Mouse (Mus musculus): ENCODE results near the gene Mlxipl. TPM values are rescaled to one million over a fixed set of nuclear protein-coding genes. Genes with fewer than 3 reads are reported as not detected.

Gene Mlxipl
- polyA plus RNA-seq, 1 experiment from 2014 or later = 1.0 TPM

DNA sequence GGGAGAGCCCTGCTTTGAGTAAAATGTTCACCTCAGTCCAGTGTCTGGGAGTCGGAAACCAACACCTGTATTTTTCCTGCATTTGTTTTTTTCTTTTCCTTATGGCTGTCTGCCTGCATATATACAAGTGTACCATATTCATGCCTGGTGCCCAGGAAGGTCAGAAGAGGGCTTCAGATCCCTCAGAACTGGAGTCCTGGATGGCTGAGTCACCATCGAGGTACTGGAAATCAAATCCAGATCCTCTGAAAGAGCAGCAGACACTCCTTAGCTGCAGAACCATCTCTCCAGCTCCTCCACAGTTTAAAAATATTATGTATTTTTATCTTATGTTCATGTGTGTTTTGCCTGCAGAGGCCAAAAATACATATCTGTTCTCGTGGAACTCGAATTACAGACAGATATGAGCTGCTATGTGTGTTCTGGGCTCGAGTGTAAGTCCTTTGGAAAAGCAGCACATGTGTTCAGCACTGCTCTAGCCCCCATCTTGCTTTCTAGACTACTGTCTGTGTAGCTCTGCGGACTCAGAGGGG lies 82.1 kb downstream of the Mlxipl start:
- 0 out of 2 replicates have a peak overlapping the region, but pooled peaks have one; percentile 31 for H3K9ac ChIP-seq
- no peak overlapping the region for H3K27ac ChIP-seq (ENCODE audit: poor library complexity, severe bottlenecking)
- H3K4me2 ChIP-seq = no peak overlapping the region
- 92% methylated on average over 6 of the region's 6 CpGs for WGBS
- ATAC-seq (ENCODE audit: insufficient number of reproducible peaks, low FRiP score) = no peak
- no peak overlapping the region for H3K4me3 ChIP-seq
- H3K4me1 ChIP-seq (replicated peaks) = peaks cover 14% of the 10 kb centered on the region
- peaks cover 47% of the 10 kb centered on the region for H3K36me3 ChIP-seq
- H3K9me3 ChIP-seq (replicated peaks) = no peaks in the 10 kb centered on the region
- no peaks in the 10 kb centered on the region for H3K27me3 ChIP-seq (replicated peaks)

DNA sequence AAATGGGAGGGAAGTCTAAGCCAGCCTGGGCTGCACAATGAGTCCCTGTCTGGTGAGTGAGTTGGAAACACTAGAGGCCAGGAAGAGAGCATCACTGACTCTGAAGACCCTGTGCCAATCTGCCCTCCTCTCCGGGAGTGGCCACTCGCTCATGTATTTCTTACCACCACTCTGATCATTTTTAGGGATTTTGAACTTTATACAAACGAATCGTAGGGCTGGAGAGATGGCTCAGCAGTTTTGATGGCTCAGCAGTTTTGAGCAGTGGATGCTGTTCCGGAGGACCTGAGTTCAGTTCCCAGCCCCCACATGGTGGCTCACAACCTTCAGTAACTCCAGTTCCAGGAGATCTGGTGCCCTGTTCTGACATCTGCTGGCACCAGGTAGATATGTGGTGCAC lies 83.3 kb downstream of the Mlxipl start:
- ATAC-seq (ENCODE audit: insufficient number of reproducible peaks, low FRiP score) = no peak
- H3K4me3 ChIP-seq = no peak overlapping the region
- no peak overlapping the region for H3K9ac ChIP-seq
- H3K27ac ChIP-seq (ENCODE audit: poor library complexity, severe bottlenecking) = no peak overlapping the region
- no peaks in the 10 kb centered on the region for H3K9me3 ChIP-seq (replicated peaks)
- H3K4me1 ChIP-seq (replicated peaks) = peaks cover 22% of the 10 kb centered on the region
- H3K36me3 ChIP-seq = peaks cover 60% of the 10 kb centered on the region
- WGBS = 89% methylated on average over 5 of the region's 5 CpGs
- no peaks in the 10 kb centered on the region for H3K27me3 ChIP-seq (replicated peaks)
- H3K4me2 ChIP-seq = no peak overlapping the region

DNA sequence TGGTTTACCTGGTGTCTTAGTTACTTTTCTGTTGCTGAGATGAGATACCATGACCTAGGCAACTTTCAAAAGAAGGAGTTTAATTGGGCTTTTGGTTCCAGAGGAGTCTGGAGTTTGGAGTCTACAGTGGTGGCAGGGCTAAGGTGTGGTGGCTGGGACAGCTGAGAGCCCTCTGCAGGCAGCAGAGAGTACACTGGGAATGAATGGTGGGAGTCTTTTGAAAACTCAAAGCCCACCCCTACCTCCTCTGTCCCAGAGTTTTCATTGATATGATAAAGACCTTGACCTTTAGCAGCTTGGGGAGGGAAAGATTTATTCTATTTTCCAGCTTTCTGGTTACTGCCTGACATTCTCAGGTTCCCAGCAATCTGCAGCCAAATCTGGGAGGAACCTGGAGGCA lies 85.4 kb downstream of the Mlxipl start:
- H3K9ac ChIP-seq = no peak overlapping the region
- H3K4me1 ChIP-seq (replicated peaks) = peaks cover 11% of the 10 kb centered on the region
- H3K27ac ChIP-seq (ENCODE audit: poor library complexity, severe bottlenecking) = no peak overlapping the region
- H3K4me3 ChIP-seq = no peak overlapping the region
- no peaks in the 10 kb centered on the region for H3K27me3 ChIP-seq (replicated peaks)
- ATAC-seq (ENCODE audit: insufficient number of reproducible peaks, low FRiP score) = no peak
- peaks cover 79% of the 10 kb centered on the region for H3K36me3 ChIP-seq
- no peak overlapping the region for H3K4me2 ChIP-seq
- no peaks in the 10 kb centered on the region for H3K9me3 ChIP-seq (replicated peaks)

- Histone ChIP-seq H3K9ac (no peak overlapping the region), H3K4me3 (no peak overlapping the region), H3K27me3 (replicated peaks) (no peaks in the 10 kb centered on the region), H3K36me3 (peaks cover 81% of the 10 kb centered on the region), H3K27ac (ENCODE audit: poor library complexity, severe bottlenecking) (peak overlapping the region; percentile 42), H3K9me3 (replicated peaks) (no peaks in the 10 kb centered on the region), H3K4me1 (replicated peaks) (peaks cover 11% of the 10 kb centered on the region), H3K4me2 (no peak overlapping the region)
- WGBS = 71% methylated on average over 3 of the region's 3 CpGs
- ATAC-seq (ENCODE audit: insufficient number of reproducible peaks, low FRiP score) = no peak
These were observed 88.8 kb downstream of the Mlxipl start for GRCm38 (mm10) chr5:135178523-135178922.

- Histone ChIP-seq H3K9me3 (replicated peaks) (no peaks in the 10 kb centered on the region), H3K27me3 (replicated peaks) (no peaks in the 10 kb centered on the region), H3K36me3 (peaks cover 77% of the 10 kb centered on the region), H3K9ac (no peak overlapping the region), H3K4me3 (no peak overlapping the region), H3K4me2 (no peak overlapping the region), H3K27ac (ENCODE audit: poor library complexity, severe bottlenecking) (no peak overlapping the region), H3K4me1 (replicated peaks) (peaks cover 12% of the 10 kb centered on the region)
- no peak for ATAC-seq (ENCODE audit: insufficient number of reproducible peaks, low FRiP score)
- 88% methylated on average over 4 of the region's 4 CpGs for WGBS
These were observed 89.3 kb downstream of the Mlxipl start for GRCm38 (mm10) chr5:135178996-135179395.

DNA sequence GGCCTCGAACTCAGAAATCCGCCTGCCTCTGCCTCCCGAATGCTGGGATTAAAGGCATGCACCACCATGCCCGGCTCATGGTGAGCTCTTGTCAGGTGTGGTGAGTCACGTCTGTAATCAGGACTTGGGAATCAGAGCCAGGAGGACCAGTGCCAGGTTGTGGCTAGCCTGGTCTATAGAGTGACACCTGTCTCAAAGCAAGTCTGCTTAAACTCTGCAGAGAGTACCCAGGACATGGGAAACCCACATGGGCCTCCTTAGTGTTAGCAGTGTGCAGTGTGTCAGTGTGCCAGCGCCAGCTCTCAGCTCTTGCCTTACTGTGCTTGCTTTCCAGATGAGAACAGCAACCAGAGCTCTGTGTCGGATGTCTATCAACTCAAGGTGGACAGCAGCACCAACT lies 89.9 kb downstream of the Mlxipl start:
- no peak overlapping the region for H3K27ac ChIP-seq (ENCODE audit: poor library complexity, severe bottlenecking)
- peaks cover 72% of the 10 kb centered on the region for H3K36me3 ChIP-seq
- no peaks in the 10 kb centered on the region for H3K9me3 ChIP-seq (replicated peaks)
- no peak overlapping the region for H3K9ac ChIP-seq
- WGBS = 85% methylated on average over 7 of the region's 7 CpGs
- no peak overlapping the region for H3K4me2 ChIP-seq
- ATAC-seq (ENCODE audit: insufficient number of reproducible peaks, low FRiP score) = no peak
- no peak overlapping the region for H3K4me3 ChIP-seq
- H3K27me3 ChIP-seq (replicated peaks) = no peaks in the 10 kb centered on the region
- peaks cover 12% of the 10 kb centered on the region for H3K4me1 ChIP-seq (replicated peaks)

- Histone ChIP-seq H3K27ac (ENCODE audit: poor library complexity, severe bottlenecking) (no peak overlapping the region), H3K4me1 (replicated peaks) (peaks cover 12% of the 10 kb centered on the region), H3K4me2 (no peak overlapping the region), H3K9ac (no peak overlapping the region), H3K9me3 (replicated peaks) (no peaks in the 10 kb centered on the region), H3K27me3 (replicated peaks) (no peaks in the 10 kb centered on the region), H3K4me3 (no peak overlapping the region), H3K36me3 (peaks cover 67% of the 10 kb centered on the region)
- ATAC-seq (ENCODE audit: insufficient number of reproducible peaks, low FRiP score) = no peak
- WGBS = 94% methylated on average over 14 of the region's 14 CpGs
These were observed 91.1 kb downstream of the Mlxipl start for GRCm38 (mm10) chr5:135180796-135181195.

DNA sequence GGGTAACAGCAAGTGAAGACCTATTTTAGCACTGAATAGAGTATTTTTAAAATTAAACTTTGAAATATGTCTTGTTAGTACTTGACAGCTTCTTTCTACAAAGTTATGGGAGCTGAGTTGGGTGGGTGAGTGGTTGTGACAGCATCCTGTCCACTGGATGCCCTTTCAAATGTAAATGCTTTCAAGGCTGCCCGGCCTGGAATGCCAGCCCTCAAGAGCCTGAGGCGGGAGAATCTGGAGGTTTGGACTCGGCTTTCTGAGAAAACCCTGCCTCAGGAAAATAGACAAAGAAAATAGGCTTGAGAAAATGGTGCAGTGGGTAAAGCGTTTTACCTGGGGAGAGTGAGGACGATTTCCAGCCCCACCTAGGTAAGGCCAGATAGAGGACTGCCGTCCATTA lies 92.1 kb downstream of the Mlxipl start:
- H3K27ac ChIP-seq (ENCODE audit: poor library complexity, severe bottlenecking) = no peak overlapping the region

GRCm38 (mm10) chr5:135183131-135183861 lies 93.6 kb downstream of the Mlxipl start:
- no peaks in the 10 kb centered on the region for H3K27me3 ChIP-seq (replicated peaks)
- no peak overlapping the region for H3K4me3 ChIP-seq
- ATAC-seq (ENCODE audit: insufficient number of reproducible peaks, low FRiP score) = no peak
- no peak overlapping the region for H3K4me2 ChIP-seq
- H3K36me3 ChIP-seq = peaks cover 47% of the 10 kb centered on the region
- peaks cover 4% of the 10 kb centered on the region; the same call in 1 of the 2 replicates for H3K4me1 ChIP-seq (replicated peaks)
- H3K9ac ChIP-seq = no peak overlapping the region
- peak overlapping the region; percentile 31; the same call in 1 of the 2 replicates for H3K27ac ChIP-seq (ENCODE audit: poor library complexity, severe bottlenecking)
- 55% methylated on average over 8 of the region's 8 CpGs for WGBS
- no peaks in the 10 kb centered on the region for H3K9me3 ChIP-seq (replicated peaks)

More for the DNA sequence above, 92.1 kb downstream of the Mlxipl start:
- Histone ChIP-seq H3K4me2 (no peak overlapping the region), H3K4me1 (replicated peaks) (peaks cover 12% of the 10 kb centered on the region), H3K9me3 (replicated peaks) (no peaks in the 10 kb centered on the region), H3K9ac (no peak overlapping the region), H3K4me3 (no peak overlapping the region), H3K27me3 (replicated peaks) (no peaks in the 10 kb centered on the region), H3K36me3 (peaks cover 62% of the 10 kb centered on the region)
- 82% methylated on average over 6 of the region's 6 CpGs for WGBS
- no peak for ATAC-seq (ENCODE audit: insufficient number of reproducible peaks, low FRiP score)

DNA sequence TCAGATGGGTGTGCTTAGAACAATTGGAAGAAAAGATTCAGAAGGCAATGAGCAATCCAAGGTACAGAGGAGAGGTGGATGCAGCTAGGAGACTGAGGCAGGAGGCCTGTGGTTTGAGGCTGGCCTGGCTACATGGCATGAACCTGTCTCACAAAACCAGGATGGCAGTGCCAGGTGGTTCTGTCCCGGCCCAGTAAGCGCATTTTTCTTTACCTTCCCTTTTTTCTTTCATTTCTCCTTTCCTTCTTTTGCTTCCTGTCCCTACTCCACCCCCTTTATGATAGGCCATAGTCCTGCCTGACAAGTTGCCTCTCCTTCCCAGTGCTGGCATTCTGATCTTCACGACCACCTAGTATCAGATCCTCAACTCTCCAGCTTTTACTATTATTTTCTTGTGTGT lies 95.3 kb downstream of the Mlxipl start:
- Histone ChIP-seq H3K27me3 (replicated peaks) (no peaks in the 10 kb centered on the region), H3K9ac (no peak overlapping the region), H3K4me1 (replicated peaks) (peaks cover 19% of the 10 kb centered on the region), H3K4me2 (no peak overlapping the region), H3K36me3 (peaks cover 37% of the 10 kb centered on the region), H3K4me3 (no peak overlapping the region), H3K27ac (ENCODE audit: poor library complexity, severe bottlenecking) (no peak overlapping the region), H3K9me3 (replicated peaks) (no peaks in the 10 kb centered on the region)
- no peak for ATAC-seq (ENCODE audit: insufficient number of reproducible peaks, low FRiP score)
- WGBS = 100% methylated on average over 3 of the region's 3 CpGs

DNA sequence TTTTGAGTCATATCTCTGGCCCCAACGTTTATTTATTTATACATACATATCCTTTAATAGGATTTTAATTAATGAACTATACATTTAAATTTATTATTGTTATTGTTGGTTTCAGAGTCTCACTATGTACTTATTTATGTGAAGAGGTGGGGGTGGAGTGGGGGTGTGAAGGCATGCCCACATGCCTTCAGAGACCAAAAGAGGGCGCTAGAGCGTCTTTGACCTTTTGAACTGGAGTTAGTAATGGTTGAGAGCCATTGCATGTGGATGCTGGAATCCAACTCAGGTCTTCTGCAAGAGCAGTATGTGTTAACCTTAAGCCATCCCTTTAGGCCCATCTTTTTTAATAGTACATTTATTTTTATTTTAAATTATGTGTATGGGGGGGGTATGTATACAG lies 95.9 kb downstream of the Mlxipl start:
- no peak for ATAC-seq (ENCODE audit: insufficient number of reproducible peaks, low FRiP score)
- Histone ChIP-seq H3K9ac (no peak overlapping the region), H3K27ac (ENCODE audit: poor library complexity, severe bottlenecking) (no peak overlapping the region), H3K36me3 (peaks cover 35% of the 10 kb centered on the region), H3K9me3 (replicated peaks) (no peaks in the 10 kb centered on the region), H3K4me3 (no peak overlapping the region), H3K4me1 (replicated peaks) (peaks cover 20% of the 10 kb centered on the region), H3K27me3 (replicated peaks) (no peaks in the 10 kb centered on the region), H3K4me2 (no peak overlapping the region)
- 27% methylated on average over 3 of the region's 3 CpGs for WGBS

DNA sequence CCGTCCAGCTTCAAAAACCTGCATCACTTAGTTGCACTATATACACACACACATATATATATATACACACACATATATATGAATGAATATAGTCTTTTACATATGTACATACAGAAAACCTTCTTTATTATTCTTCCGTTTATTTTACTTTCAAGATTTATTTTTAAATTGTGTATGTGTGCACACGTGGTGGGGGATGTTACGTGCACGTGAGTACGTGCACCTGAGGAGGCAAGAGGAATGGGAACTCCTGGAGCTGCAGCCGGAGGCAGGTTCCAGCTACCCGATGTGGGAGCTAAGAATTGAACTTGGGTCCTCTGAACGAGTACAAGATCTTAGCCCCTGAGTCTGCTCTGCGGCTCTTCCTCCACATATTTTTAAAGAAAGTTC lies 96.5 kb downstream of the Mlxipl start:
- Histone ChIP-seq H3K36me3 (peaks cover 30% of the 10 kb centered on the region), H3K4me2 (peak overlapping the region; percentile 70), H3K4me1 (replicated peaks) (peaks cover 20% of the 10 kb centered on the region), H3K9ac (peak overlapping the region; percentile 59), H3K27me3 (replicated peaks) (no peaks in the 10 kb centered on the region), H3K27ac (ENCODE audit: poor library complexity, severe bottlenecking) (peak overlapping the region; percentile 97), H3K4me3 (peak overlapping the region; percentile 99), H3K9me3 (replicated peaks) (no peaks in the 10 kb centered on the region)
- 25% methylated on average over 10 of the region's 10 CpGs for WGBS
- ATAC-seq (ENCODE audit: insufficient number of reproducible peaks, low FRiP score) = no peak
